Mouse (Mus musculus) testis, adult 2 months (tissue): ENCODE data around the gene Dazap1.

Experiments
- CTCF ChIP-seq: fragments of 200-500 bp; IDR thresholded peaks from 2 replicates; pipeline ENCODE4 v1.5.1; 2012; ENCODE audit warnings: low read depth, mild to moderate bottlenecking, inconsistent platforms, low read length, moderate library complexity; ENCODE audit not compliant: control insufficient read depth, insufficient read depth, insufficient replicate concordance
- POLR2A ChIP-seq: fragments of 200-500 bp; IDR thresholded peaks from 2 replicates; pipeline ENCODE4 v1.6.1; 2012; ENCODE audit warnings: low read depth, mild to moderate bottlenecking, inconsistent platforms, low read length, moderate library complexity; ENCODE audit not compliant: control insufficient read depth

DNA sequence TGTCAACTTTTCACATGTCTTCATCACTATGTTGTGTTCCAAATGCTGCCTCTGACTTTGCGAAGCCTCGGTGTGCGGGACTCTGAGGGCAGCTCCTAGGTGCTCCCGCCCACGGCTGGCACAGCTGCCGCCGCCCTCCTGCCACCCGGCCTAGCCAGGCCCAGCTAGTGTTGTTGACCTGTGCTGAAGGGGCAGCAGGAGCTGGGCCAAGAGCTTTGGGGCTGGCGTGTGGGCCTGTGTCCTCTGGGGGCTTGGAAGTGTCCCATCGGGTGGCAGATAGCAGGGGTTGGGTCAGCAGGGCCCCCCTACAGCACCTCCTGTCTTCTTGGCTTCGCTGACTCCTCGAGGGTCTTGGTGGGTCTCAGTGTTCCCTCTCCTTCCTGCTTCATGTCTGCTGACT, 18.0 kb downstream of the Dazap1 start:
- TF ChIP-seq CTCF (no peak), POLR2A (no peak)
